Mouse (Mus musculus) kidney, postnatal 0 days (tissue): Measurements from ENCODE around the gene Cdc42se2. TPM values are rescaled to one million over a fixed set of nuclear protein-coding genes. Genes with fewer than 3 reads are reported as not detected.

Experiments
- ATAC-seq: fragments of 200-750 bp; cut with Nextera tagmentation; replicated peaks from 2 replicates; pipeline ENCODE4 v1.8.0; 2017; ENCODE audit warnings: low read depth, moderate number of reproducible peaks, moderate TSS enrichment, moderate library complexity; ENCODE audit not compliant: low FRiP score
- DNase-seq: peaks from one replicate; pipeline ENCODE4 v3.0.0-alpha.2; 2016; ENCODE audit warnings: low spot score
- H3K27ac ChIP-seq: fragments of 300-500 bp; sonication (generic); 2 replicates; pipeline ENCODE4 v1.5.1; 2014; ENCODE audit warnings: mild to moderate bottlenecking
- H3K27me3 ChIP-seq: fragments of 300-500 bp; sonication (generic); 2 replicates; pipeline ENCODE4 v1.6.1; 2014; ENCODE audit warnings: low read length, mixed read lengths; ENCODE audit not compliant: insufficient read depth
- H3K36me3 ChIP-seq: fragments of 300-500 bp; sonication (generic); 2 replicates; pipeline ENCODE4 v1.6.1; 2014; ENCODE audit warnings: low read length, mixed read lengths; ENCODE audit not compliant: insufficient read depth
- H3K4me1 ChIP-seq: fragments of 300-500 bp; sonication (generic); replicated peaks from 2 replicates; pipeline ENCODE4 v1.6.1; 2014; ENCODE audit warnings: antibody characterized with exemption, low read length, mixed read lengths; ENCODE audit not compliant: insufficient read depth
- H3K4me2 ChIP-seq: fragments of 300-500 bp; sonication (generic); 2 replicates; pipeline ENCODE4 v1.6.1; 2014; ENCODE audit warnings: mild to moderate bottlenecking, low read length, moderate library complexity, mixed read lengths
- H3K4me3 ChIP-seq: fragments of 300-500 bp; sonication (generic); replicated peaks from 2 replicates; pipeline ENCODE4 v1.5.1; 2014; ENCODE audit warnings: low read depth, low read length
- H3K9ac ChIP-seq: fragments of 300-500 bp; sonication (generic); 2 replicates; pipeline ENCODE4 v1.6.1; 2014; ENCODE audit warnings: low read depth, low read length
- H3K9me3 ChIP-seq: fragments of 300-500 bp; sonication (generic); replicated peaks from 2 replicates; pipeline ENCODE4 v1.6.1; 2016; ENCODE audit warnings: low read length, inconsistent platforms, mixed read lengths
- CTCF ChIP-seq: IDR thresholded peaks from 2 replicates; pipeline ENCODE4 v1.5.1; 2016; ENCODE audit warnings: antibody characterized with exemption, low read depth, mild to moderate bottlenecking, moderate library complexity
- WGBS: fragments of 180-500 bp; shearing (Covaris S2); extraction: QIAGEN DNeasy Blood & Tissue Kit; methylation state at CpG from one replicate; pipeline ENCODE4 v1.1.7; 2014; 5-methylcytosine and 5-hydroxymethylcytosine counted together
- polyA plus RNA-seq: library from polyadenylated mRNA; unstranded; fragments of >200 nt; fragmentation: Nextera tagmentation; extraction: Ambion mirVana; gene quantifications from 2 replicates; pipeline ENCODE4 v1.2.1, GENCODE M21; 2015

Gene Cdc42se2
- polyA plus RNA-seq, 1 experiment from 2014 or later = 64.3 TPM

DNA sequence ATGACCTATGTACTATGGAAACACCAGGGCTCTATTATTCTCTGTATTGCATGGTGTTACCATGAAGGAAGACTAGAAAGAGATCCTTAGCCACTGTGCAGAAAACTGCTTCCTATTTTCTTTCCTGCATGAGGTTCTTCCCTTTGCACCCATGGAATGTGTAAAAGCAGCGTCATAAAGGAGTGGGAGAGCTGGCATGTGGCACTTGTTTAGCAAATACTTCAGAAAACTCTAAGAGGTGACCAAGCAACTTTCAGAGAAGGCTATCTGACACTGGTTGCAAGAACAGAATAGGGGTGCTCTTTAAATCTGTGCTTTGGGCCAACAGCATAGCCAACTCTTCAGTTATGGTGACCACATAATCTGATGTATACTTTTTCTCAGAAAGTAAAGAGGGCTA lies 52.4 kb downstream of the Cdc42se2 start:
- DNase-seq (no peak), ATAC-seq (no peak)
- 78% methylated on average over 1 of the region's 1 CpGs for WGBS
- H3K9me3 ChIP-seq = no peaks in the 10 kb centered on the region
- H3K9ac ChIP-seq = no peak overlapping the region
- H3K36me3 ChIP-seq = 0 out of 2 replicates have a peak, but pooled peaks cover 8% of the 10 kb centered on the region
- H3K4me2 ChIP-seq = no peak overlapping the region
- TF ChIP-seq CTCF = no peak
- H3K27me3 ChIP-seq = no peaks in the 10 kb centered on the region
- H3K4me3 ChIP-seq = no peak overlapping the region
- no peaks in the 10 kb centered on the region for H3K4me1 ChIP-seq
- H3K27ac ChIP-seq = no peak overlapping the region

GRCm38 (mm10) chr11:54733546-54733945 lies 53.9 kb downstream of the Cdc42se2 start:
- DNase-seq = peak; percentile 53
- no peaks in the 10 kb centered on the region for H3K9me3 ChIP-seq
- TF ChIP-seq CTCF = no peak
- H3K27ac ChIP-seq = no peak overlapping the region
- H3K36me3 ChIP-seq = 0 out of 2 replicates have a peak, but pooled peaks cover 5% of the 10 kb centered on the region
- no peaks in the 10 kb centered on the region for H3K27me3 ChIP-seq
- H3K4me1 ChIP-seq = no peaks in the 10 kb centered on the region
- H3K4me2 ChIP-seq = no peak overlapping the region
- H3K9ac ChIP-seq = no peak overlapping the region
- 43% methylated on average over 7 of the region's 7 CpGs for WGBS
- H3K4me3 ChIP-seq = no peak overlapping the region
- ATAC-seq = peak; percentile 82

DNA sequence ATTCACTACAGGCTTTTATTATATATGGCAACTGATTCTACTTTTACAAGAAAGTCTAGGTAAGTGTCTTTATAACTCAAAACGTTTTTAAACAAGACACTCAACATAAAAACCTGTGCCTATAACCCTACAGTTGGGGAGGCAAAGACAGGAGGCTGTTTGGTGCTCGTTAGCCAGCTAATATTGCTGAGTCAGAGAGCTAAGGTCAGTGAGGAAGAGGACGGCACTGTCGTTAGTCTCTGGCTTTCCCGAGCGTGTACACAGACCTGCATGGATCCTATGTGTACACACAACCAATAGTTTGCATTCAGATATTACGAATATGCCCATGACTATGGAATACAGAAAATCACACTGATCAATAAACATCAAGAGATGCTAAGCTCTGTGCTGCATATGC lies 56.1 kb downstream of the Cdc42se2 start:
- H3K9ac ChIP-seq = no peak overlapping the region
- no peak overlapping the region for H3K27ac ChIP-seq
- 81% methylated on average over 7 of the region's 7 CpGs for WGBS
- DNase-seq (no peak), ATAC-seq (no peak)
- no peaks in the 10 kb centered on the region for H3K27me3 ChIP-seq
- no peaks in the 10 kb centered on the region for H3K9me3 ChIP-seq
- no peak overlapping the region for H3K4me3 ChIP-seq
- H3K4me2 ChIP-seq = no peak overlapping the region
- TF ChIP-seq CTCF = no peak
- H3K4me1 ChIP-seq = no peaks in the 10 kb centered on the region
- H3K36me3 ChIP-seq = 0 out of 2 replicates have a peak, but pooled peaks cover 2% of the 10 kb centered on the region

DNA sequence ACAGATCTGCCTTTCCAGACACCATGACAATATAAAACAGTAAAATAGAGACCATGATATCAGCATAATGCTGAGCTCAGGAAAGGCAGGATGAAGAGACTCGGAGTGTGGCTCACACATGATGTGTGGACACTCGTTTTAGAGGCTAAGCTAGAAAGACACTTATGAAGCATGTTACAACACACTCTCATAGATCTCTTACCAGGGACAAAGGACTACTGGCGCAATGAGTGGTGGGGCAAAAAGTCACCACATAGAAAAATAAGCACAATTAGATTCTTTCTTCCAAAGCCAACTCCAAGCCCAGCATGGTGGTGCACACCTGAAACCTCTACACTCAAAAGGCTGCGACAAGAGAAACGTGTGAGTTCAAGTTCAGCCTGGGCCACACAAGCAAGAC lies 56.5 kb downstream of the Cdc42se2 start:
- Histone ChIP-seq H3K4me2 (no peak overlapping the region), H3K27me3 (no peaks in the 10 kb centered on the region), H3K27ac (no peak overlapping the region), H3K36me3 (0 out of 2 replicates have a peak, but pooled peaks cover 2% of the 10 kb centered on the region), H3K9ac (no peak overlapping the region), H3K9me3 (no peaks in the 10 kb centered on the region), H3K4me1 (no peaks in the 10 kb centered on the region), H3K4me3 (no peak overlapping the region)
- TF ChIP-seq CTCF = no peak
- 87% methylated on average over 5 of the region's 5 CpGs for WGBS
- DNase-seq (no peak), ATAC-seq (no peak)

- no peak overlapping the region for H3K9ac ChIP-seq
- H3K27ac ChIP-seq = no peak overlapping the region
- 87% methylated on average over 3 of the region's 3 CpGs for WGBS
- H3K4me2 ChIP-seq = no peak overlapping the region
- H3K27me3 ChIP-seq = no peaks in the 10 kb centered on the region
- H3K4me3 ChIP-seq = no peak overlapping the region
- ATAC-seq = no peak
- DNase-seq = no peak
- H3K36me3 ChIP-seq = 0 out of 2 replicates have a peak, but pooled peaks cover 2% of the 10 kb centered on the region
- no peaks in the 10 kb centered on the region for H3K9me3 ChIP-seq
- no peaks in the 10 kb centered on the region for H3K4me1 ChIP-seq
- TF ChIP-seq CTCF = no peak
These were observed 58.2 kb downstream of the Cdc42se2 start for GRCm38 (mm10) chr11:54729311-54729710.

GRCm38 (mm10) chr11:54728371-54728770 lies 59.1 kb downstream of the Cdc42se2 start:
- H3K4me2 ChIP-seq = no peak overlapping the region
- H3K4me3 ChIP-seq = no peak overlapping the region
- H3K27ac ChIP-seq = no peak overlapping the region
- H3K27me3 ChIP-seq = no peaks in the 10 kb centered on the region
- peaks cover 2% of the 10 kb centered on the region; the same call in 1 of the 2 replicates for H3K36me3 ChIP-seq
- no peak for DNase-seq
- no peaks in the 10 kb centered on the region for H3K9me3 ChIP-seq
- TF ChIP-seq CTCF = no peak
- H3K4me1 ChIP-seq = no peaks in the 10 kb centered on the region
- H3K9ac ChIP-seq = no peak overlapping the region
- ATAC-seq = no peak
- 58% methylated on average over 2 of the region's 2 CpGs for WGBS

GRCm38 (mm10) chr11:54727327-54727901 lies 60.1 kb downstream of the Cdc42se2 start:
- Histone ChIP-seq H3K4me3 (no peak overlapping the region), H3K9ac (no peak overlapping the region), H3K36me3 (peaks cover 5% of the 10 kb centered on the region), H3K9me3 (no peaks in the 10 kb centered on the region), H3K27me3 (no peaks in the 10 kb centered on the region), H3K4me2 (no peak overlapping the region), H3K27ac (0 out of 2 replicates have a peak overlapping the region, but pooled peaks have one; percentile 42), H3K4me1 (no peaks in the 10 kb centered on the region)
- 49% methylated on average over 5 of the region's 5 CpGs for WGBS
- DNase-seq (no peak), ATAC-seq (no peak)
- no peak; the same call in 1 of the 2 replicates for TF ChIP-seq CTCF
